Mouse (Mus musculus) common myeloid progenitor, adult 5-6 weeks (primary cell): ENCODE measurements around the gene Cd247. TPM values are rescaled to one million over a fixed set of nuclear protein-coding genes. Genes with fewer than 3 reads are reported as not detected.

Source experiments
- ATAC-seq: replicated peaks from 2 replicates; pipeline ENCODE4 v1.8.0; 2016; ENCODE audit warnings: low read depth, mild to moderate bottlenecking, moderate TSS enrichment, inconsistent platforms; ENCODE audit not compliant: poor library complexity, severe bottlenecking
- total RNA-seq: library from RNA; stranded (forward); fragments of 200-1000, 187-1606 nt; gene quantifications from 2 replicates; pipeline ENCODE4 v1.2.3, GENCODE M21; 2017

Cd247 gene
- total RNA-seq, 1 experiment from 2014 or later, result 1.2 TPM

DNA sequence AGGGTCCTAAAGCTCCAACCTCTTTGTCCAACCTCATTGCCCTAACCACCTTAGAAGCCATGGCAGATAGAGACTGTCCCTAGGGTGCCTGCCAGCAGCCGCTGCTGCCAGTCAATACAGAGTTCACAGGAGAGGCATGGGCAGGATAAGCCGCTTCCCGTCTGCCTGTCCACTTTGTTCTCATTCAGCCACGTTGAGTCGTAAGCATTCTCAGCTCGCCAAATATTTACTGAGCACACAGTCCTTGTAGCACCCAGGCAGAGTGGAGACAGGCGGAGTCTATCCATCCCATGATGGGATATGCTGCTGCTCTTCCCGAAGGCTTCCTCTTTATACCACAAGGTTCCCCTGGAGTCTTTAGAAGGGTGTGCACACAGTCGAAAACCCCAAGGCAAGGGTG, 28.8 kb downstream of the Cd247 start:
- ATAC-seq, result no peak

- peak; percentile 87 for ATAC-seq
These were observed 29.8 kb downstream of the Cd247 start for GRCm38 (mm10) chr1:165818145-165818860.

GRCm38 (mm10) chr1:165819147-165819546, 30.7 kb downstream of the Cd247 start:
- no peak for ATAC-seq

DNA sequence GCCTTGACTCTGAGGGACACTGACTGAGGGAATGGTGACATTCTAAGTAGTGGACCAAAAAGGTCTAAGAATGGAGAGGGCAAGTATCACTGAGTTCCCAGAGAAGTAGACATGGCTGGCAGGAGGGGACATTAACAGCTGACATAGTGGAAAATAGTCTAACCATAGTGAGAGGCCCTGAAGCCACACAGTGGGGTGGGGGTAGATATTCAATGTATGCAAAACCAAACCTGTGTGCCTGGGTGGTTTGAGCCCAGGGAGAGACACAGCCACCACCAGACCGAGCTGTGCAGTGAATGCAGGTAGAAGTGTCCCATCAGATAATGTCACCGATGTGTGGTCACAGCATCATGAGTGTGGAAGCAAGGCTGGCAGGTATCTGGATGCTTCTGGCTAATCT, 33.5 kb downstream of the Cd247 start:
- ATAC-seq, result no peak

GRCm38 (mm10) chr1:165828173-165828572, 39.7 kb downstream of the Cd247 start:
- no peak for ATAC-seq

DNA sequence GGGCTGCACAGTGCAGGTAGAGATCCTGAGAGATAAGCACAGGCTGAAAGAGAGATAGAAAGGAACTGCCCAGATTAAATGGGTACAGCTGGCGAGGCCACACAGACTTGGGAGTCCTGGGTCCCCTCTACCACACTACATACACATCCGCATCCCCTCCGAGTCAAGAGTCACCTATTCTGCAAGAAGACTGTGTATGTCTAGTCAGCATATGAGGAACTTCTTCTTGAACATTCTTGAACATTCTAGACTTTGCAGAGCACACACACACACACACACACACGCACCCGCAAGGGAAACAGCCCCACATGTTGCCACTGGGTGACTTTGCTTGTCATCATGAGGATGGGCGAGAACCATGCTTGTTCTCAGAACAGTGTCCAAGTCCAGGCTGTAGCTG, 40.1 kb downstream of the Cd247 start:
- ATAC-seq, result peak; percentile 42; the same call in 1 of the 2 replicates

DNA sequence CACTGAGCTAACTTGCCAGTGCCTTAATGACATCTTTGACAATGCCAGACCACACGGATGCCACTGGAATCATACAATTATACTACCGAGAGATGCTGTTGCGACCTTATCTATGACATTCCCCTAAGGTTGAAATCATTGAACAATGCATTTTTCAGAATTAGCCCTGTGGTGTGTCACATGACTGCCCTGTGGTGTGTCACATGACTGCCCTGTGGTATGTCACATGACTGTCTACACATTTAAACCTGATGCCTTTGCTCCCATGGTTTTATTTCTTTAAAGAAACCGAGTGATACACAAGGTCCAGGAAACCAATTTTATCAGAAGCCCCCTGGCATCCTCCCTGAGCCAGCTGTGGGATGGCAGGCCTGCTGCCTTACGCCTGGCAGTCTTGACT, 41.4 kb downstream of the Cd247 start:
- no peak for ATAC-seq

DNA sequence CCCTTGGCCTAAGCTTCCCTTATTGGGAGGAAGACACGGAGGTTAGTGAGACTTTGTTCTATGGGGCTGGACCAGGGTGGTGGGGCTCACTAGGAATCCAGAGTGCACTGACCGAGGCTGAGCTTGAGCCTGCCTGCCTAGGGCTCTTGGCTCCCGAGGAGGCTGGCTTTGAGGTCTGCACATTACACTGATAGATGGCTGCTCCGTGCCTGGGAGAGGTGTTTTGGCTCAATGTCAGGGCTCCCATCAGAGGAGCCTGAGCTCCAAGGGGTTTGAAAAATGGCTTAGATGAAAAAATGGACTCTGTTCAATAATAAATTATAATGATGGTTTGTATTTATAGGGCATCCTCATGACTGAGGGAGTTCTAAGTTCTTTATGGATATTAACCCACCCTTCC, 44.8 kb downstream of the Cd247 start:
- ATAC-seq, result no peak

DNA sequence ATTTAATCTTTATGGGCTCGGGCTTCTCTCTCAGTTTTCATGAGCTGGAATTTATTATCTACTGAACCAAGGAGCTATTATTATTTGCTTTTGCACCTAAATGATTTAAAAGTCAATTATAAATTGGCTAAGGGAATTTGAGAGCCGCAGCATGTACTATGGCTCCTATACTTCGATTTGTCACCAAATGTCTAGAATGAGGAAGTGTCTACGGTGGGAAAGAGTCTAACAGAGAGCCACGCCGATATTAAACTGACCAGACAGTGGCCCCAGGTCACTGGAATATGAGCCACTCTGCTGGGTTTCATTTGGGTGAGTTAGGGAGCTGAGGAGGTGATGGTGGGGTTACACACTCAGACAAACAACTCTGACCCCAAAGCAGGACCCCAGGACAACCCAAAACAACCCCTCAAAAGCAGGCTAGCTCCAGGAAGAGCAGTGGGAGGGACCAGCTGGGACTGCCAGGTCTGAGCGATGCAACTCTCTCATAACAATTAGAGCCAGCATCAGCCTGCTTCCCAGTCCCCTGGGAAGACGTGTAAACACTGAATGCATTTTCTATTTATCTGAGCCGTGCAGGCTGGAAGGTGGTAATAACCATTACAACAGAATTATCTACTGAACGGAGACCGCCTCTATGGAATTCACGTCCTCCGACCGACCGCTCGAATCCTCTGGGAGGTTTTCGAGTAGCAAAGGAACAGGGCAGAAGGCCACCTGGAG, 45.6 kb downstream of the Cd247 start:
- 0 out of 2 replicates have a peak, but pooled peaks have one; percentile 54 for ATAC-seq

DNA sequence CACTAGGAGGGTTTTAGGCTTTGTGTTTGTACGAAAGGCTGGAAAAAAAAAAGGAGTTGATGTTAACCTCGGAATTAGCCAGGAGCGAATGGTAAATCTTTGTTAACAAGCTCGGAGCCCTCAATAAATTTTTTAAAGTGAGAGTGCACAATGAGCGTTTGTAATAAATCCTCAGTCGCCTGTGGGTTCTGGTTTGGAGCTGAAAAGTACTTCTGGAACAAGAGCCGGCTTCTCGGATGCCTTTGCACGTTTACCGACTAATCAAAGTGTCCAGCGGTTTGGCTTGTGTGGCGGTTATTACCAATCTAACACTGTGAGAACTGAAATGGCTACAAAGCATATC, 46.1 kb downstream of the Cd247 start:
- ATAC-seq, result no peak

GRCm38 (mm10) chr1:165836461-165836860, 48.0 kb downstream of the Cd247 start:
- ATAC-seq, result no peak

- no peak for ATAC-seq
These were observed 49.1 kb downstream of the Cd247 start for GRCm38 (mm10) chr1:165837546-165837945.

- no peak for ATAC-seq
These were observed 50.7 kb downstream of the Cd247 start for GRCm38 (mm10) chr1:165839201-165839600.

DNA sequence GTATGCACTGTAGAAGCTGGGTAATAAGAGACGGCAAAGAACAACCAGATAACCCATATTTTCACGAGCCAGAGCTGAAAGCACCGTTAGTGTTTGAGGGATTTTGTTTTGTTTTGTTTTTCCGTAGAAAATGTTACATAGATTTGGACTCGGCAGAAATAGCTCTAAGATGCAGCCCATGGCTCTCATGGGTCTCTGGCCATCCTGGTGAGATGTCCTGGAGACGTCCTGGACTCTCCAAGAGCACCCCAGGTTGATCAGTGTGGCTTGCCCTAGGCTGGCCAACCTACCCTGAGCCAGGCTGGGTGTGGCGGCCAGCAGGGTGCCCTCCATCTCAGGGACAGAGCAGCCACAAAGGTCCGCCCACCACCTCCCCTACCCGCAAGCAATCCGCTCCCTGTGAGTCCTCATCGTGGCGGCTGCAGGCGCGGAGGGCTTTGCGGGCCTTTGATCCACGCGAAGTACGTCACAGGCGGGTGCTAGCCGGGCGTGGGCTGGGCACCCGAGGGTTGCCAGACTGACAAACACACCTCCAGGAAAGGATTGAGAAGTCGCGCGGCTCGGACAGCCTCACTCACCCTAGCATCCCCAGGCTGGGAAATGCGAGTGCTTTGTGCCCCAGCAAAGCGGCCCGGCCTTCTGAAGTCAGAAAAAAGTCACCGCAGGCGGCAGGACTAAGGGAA, 52.2 kb downstream of the Cd247 start:
- peak; percentile 53 for ATAC-seq

- no peak for ATAC-seq
These were observed 53.7 kb downstream of the Cd247 start for GRCm38 (mm10) chr1:165842170-165842569.

GRCm38 (mm10) chr1:165843586-165843985, 55.1 kb downstream of the Cd247 start:
- ATAC-seq, result no peak

DNA sequence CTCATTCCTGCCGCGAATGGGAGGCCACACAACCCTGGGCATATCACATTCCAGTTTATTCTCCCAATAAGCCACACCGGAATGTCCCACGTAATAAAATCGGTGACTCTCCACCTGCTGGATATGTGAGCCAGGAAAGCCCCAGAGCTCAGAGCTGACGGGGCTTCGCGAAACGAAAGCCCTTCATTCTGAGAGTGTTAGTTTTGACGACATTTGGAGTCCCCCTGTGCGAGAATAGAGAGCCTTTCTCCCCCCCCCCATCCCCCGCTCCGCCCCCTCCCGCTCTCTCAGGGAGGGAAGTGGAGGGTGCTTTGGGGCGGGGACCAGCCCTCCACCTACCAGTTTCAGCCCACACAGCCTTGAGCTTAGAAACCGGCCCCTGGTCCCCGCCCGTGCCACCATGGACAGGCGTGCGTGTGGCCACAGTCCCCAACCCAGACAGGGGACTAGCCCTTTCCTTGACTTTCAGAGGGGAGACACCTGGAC, 56.0 kb downstream of the Cd247 start:
- ATAC-seq, result peak; percentile 12; the same call in 1 of the 2 replicates

DNA sequence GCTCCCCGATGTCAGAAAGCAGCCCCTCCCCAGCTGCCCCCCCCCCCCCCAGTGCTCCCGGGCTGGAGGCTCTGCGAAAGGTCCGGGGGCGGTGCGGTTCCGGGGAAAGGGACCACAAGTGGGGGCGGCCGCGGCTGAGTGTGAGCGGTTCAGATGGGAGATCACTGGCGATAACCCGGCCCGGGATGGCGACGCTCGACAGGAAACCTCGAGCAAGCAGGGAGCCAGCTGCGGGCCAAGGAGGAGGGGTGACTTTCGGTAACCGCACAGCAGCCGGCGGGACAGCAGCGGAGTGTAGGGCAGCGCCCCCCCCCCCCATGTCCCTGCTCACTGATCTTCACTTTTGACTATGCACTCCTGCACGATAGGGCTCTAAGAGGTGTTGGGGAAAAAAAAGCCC, 56.5 kb downstream of the Cd247 start:
- ATAC-seq, result peak; percentile 43

DNA sequence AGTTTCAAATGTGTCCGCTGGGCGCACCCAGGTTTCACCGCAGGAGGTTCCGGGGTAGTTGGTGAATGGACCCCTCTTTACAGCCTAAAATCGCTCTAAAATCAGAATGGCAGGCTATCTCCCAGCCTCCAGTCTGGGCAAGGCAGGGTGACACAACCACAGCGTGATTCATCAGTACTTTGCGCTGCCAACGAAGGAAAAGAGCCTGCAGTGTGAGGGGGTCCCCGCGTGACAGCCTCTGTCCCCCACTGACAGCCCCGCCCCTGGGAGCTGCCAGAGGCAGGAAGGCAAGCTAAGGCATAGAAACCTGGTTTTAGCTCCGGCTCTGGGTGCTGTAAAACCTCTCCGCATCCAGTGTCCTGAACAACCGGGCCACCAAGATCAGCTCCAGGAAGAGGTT, 56.9 kb downstream of the Cd247 start:
- peak; percentile 43 for ATAC-seq

GRCm38 (mm10) chr1:165848417-165848816, 59.9 kb downstream of the Cd247 start:
- ATAC-seq, result no peak

- ATAC-seq, result peak; percentile 17
These were observed 60.4 kb downstream of the Cd247 start for GRCm38 (mm10) chr1:165848881-165849280.
